Mouse (Mus musculus) midbrain, embryonic 16.5 days (tissue): ENCODE data around the gene Ccdc177. TPM values are rescaled to one million over a fixed set of nuclear protein-coding genes. Genes with fewer than 3 reads are reported as not detected.

ENCODE experiments used
- ATAC-seq: fragments of 200-750 bp; cut with Nextera tagmentation; 2 replicates; pipeline ENCODE4 v1.8.0; 2017; ENCODE audit warnings: moderate TSS enrichment
- H3K27ac ChIP-seq: fragments of 300-500 bp; sonication (generic); 2 replicates; pipeline ENCODE4 v1.5.1; 2014; ENCODE audit warnings: mild to moderate bottlenecking, low read length, mixed read lengths
- H3K27me3 ChIP-seq: fragments of 300-500 bp; sonication (generic); 2 replicates; pipeline ENCODE4 v1.6.1; 2014; ENCODE audit warnings: low read depth, low read length, mixed read lengths; ENCODE audit not compliant: control insufficient read depth, insufficient read depth
- H3K36me3 ChIP-seq: fragments of 300-500 bp; sonication (generic); 2 replicates; pipeline ENCODE4 v1.6.1; 2014; ENCODE audit warnings: mild to moderate bottlenecking, low read length, moderate library complexity, mixed read lengths; ENCODE audit not compliant: control insufficient read depth, insufficient read depth
- H3K4me1 ChIP-seq: fragments of 300-500 bp; sonication (generic); 2 replicates; pipeline ENCODE4 v1.6.1; 2014; ENCODE audit warnings: mild to moderate bottlenecking, low read length, mixed read lengths; ENCODE audit not compliant: control insufficient read depth, insufficient read depth
- H3K4me2 ChIP-seq: fragments of 300-500 bp; sonication (generic); 2 replicates; pipeline ENCODE4 v1.6.1; 2014; ENCODE audit warnings: mild to moderate bottlenecking, low read length, mixed read lengths
- H3K4me3 ChIP-seq: fragments of 300-500 bp; sonication (generic); 2 replicates; pipeline ENCODE4 v1.5.1; 2014; ENCODE audit warnings: low read depth, mild to moderate bottlenecking, low read length, moderate library complexity, mixed read lengths
- H3K9ac ChIP-seq: fragments of 300-500 bp; sonication (generic); 2 replicates; pipeline ENCODE4 v1.6.1; 2014; ENCODE audit warnings: low read depth, low read length, mixed read lengths
- H3K9me3 ChIP-seq: fragments of 300-500 bp; sonication (generic); replicated peaks from 2 replicates; pipeline ENCODE4 v1.6.1; 2014; ENCODE audit warnings: mild to moderate bottlenecking, low read length, mixed read lengths; ENCODE audit not compliant: control insufficient read depth, poor library complexity, severe bottlenecking
- WGBS: fragments of 180-500 bp; shearing (Covaris S2); extraction: QIAGEN DNeasy Blood & Tissue Kit; methylation state at CpG from one replicate; pipeline ENCODE4 v1.1.7; 2014; 5-methylcytosine and 5-hydroxymethylcytosine counted together
- polyA plus RNA-seq: library from polyadenylated mRNA; unstranded; fragments of >200 nt; fragmentation: Nextera tagmentation; extraction: Ambion mirVana; gene quantifications from 2 replicates; pipeline ENCODE4 v1.2.1, GENCODE M21; 2015

Ccdc177 gene
- polyA plus RNA-seq, 1 experiment from 2014 or later = 3.9 TPM

DNA sequence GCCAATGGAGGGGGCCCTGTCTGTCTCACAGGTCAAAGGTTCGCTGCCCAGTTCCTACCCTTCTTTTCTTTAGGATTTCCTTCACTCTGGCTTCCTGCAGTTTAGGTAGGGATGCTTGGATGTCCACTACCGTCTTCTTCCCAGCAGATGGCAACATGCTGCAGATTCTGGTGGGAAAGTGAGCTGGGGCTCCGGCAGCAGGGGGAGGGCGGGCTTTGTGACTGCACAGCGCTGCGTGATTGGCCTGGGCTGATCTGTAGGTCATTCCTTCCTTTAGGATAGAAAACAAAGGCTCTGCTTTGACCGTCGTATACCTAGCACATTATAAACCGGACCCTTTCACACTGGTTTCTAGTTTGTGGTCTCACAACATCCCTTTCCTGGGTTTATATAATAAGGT, 29.9 kb downstream of the Ccdc177 start:
- Histone ChIP-seq H3K9me3 (no peaks in the 10 kb centered on the region), H3K4me3 (no peak overlapping the region), H3K27ac (peak overlapping the region; percentile 61; the same call in 1 of the 2 replicates), H3K4me2 (peak overlapping the region; percentile 32; the same call in 1 of the 2 replicates), H3K36me3 (no peaks in the 10 kb centered on the region), H3K4me1 (peaks cover 4% of the 10 kb centered on the region; the same call in 1 of the 2 replicates), H3K9ac (no peak overlapping the region), H3K27me3 (no peaks in the 10 kb centered on the region)
- WGBS = 4% methylated on average over 9 of the region's 9 CpGs
- peak; percentile 83 for ATAC-seq

DNA sequence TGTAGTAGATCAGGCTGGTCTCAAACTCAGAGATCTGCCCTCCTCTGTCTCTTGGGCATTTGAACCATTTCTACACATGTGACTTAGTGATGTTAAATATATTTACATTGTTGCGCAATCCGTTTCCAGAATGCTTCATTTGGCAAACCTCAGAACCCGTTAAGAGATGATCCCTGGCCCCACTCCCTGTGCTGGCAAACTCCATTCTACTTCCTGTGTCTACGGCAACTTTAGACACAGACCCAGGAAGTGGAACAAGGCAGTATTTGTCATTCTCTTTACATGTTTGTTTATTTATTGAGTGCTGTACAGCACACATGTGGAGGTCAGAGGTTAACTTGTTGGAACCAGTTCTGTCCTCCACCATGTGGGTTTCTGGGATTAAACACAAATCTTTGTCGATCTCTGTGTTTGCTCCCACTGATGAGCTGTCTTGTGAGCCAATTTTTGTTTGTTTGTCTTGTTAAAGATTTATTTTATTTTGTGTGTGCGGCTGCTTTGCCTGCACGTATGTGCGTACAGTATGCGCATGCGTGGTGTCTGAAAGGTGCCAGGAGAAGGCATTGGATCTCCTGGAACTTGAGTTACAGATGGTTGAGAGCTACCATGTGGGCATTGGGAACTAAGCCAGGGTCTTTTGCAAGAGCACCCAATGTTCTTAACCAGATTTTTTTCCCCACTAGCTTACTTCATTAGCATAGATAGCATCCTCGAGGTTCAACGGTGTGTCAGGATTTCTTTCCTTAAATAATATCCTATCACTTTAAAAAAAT, 30.5 kb downstream of the Ccdc177 start:
- Histone ChIP-seq H3K4me2 (no peak overlapping the region), H3K36me3 (no peaks in the 10 kb centered on the region)
- ATAC-seq = no peak; the same call in 1 of the 2 replicates

DNA sequence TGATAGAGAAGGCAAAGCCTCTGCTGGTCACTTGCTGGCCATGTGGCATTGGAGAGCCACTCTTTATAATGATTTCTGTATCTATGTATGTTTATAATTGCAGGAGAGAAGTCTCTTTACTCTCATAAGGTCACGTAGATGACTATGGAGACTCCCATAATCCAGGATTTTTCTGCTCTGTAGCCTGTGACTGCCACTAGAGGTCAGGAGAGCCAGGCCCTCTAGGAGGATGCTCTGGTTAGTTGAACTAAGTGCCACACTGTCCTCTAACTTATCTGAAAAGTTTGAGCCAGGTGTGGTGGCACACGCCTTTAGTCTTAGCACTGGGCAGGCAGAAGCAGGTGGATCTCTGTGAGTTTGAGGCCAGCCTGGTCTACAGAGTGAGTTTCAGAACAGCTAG, 31.7 kb downstream of the Ccdc177 start:
- H3K4me3 ChIP-seq = no peak overlapping the region
- 37% methylated on average over 2 of the region's 2 CpGs for WGBS
- no peaks in the 10 kb centered on the region for H3K27me3 ChIP-seq
- H3K4me1 ChIP-seq = peaks cover 2% of the 10 kb centered on the region; the same call in 1 of the 2 replicates
- H3K9me3 ChIP-seq = no peaks in the 10 kb centered on the region
- no peaks in the 10 kb centered on the region for H3K36me3 ChIP-seq
- H3K27ac ChIP-seq = no peak overlapping the region
- no peak overlapping the region for H3K4me2 ChIP-seq
- no peak for ATAC-seq
- H3K9ac ChIP-seq = no peak overlapping the region

More for the DNA sequence above, 30.5 kb downstream of the Ccdc177 start:
- Histone ChIP-seq H3K9ac (no peak overlapping the region), H3K27ac (no peak overlapping the region), H3K4me3 (no peak overlapping the region), H3K27me3 (no peaks in the 10 kb centered on the region), H3K4me1 (peaks cover 2% of the 10 kb centered on the region; the same call in 1 of the 2 replicates), H3K9me3 (no peaks in the 10 kb centered on the region)
- WGBS = 88% methylated on average over 12 of the region's 12 CpGs

DNA sequence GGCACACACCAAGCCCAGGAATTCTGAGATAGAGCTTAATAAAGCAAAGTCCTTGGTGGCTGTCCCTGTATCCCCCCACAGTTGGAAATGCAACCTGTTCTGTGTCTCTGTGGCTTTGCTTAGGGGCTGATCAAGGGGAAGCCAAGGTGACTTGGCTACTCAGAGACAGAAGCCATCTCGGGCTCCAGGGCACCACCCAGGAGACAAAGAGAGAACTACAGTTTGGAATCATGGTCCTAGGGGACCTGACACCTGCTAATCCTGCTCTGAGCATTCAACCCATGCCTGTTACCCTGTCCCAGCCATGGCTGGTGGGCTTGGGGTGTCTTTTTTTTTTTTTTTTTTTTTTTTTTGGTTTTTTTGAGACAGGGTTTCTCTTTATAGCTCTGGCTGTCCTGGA, 32.3 kb downstream of the Ccdc177 start:
- no peak overlapping the region for H3K4me3 ChIP-seq
- H3K4me2 ChIP-seq = no peak overlapping the region
- H3K4me1 ChIP-seq = peaks cover 2% of the 10 kb centered on the region; the same call in 1 of the 2 replicates
- no peaks in the 10 kb centered on the region for H3K27me3 ChIP-seq
- no peaks in the 10 kb centered on the region for H3K36me3 ChIP-seq
- H3K27ac ChIP-seq = no peak overlapping the region
- WGBS = 42% methylated on average over 1 of the region's 1 CpGs
- ATAC-seq = no peak
- no peak overlapping the region for H3K9ac ChIP-seq
- no peaks in the 10 kb centered on the region for H3K9me3 ChIP-seq

DNA sequence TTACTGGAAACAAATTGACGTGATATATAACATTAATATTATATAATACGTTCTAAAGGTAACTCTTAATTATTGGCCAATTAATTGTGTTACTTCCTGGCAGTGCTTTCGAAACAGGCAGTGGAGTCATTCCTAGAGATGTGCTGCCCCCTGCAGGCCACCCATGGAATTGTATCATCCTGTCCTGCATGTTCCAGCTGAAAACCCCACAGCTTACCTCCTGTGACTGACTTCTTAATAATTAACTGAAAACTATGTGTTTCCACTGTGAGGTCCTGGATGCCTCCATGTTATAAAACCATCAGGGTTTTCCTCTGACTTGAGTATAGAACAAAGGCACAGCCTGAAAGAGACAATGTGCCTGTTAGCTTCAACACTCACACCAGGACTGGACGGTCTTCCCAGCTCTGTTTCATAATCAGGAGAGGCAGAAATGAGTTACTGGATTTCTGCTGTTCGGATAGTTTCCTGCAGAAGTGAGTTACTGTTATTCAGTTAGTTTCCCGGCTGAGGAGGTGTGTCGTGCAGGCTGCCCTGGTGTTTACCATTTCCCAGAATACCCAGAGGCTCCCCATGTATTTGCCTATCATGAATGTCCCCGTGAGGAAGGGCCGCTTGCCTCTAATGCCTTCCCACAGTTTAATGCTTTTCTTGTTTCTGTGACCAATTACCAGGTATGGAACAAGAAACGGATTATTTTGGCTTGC, 35.5 kb downstream of the Ccdc177 start:
- Histone ChIP-seq H3K4me3 (no peak overlapping the region), H3K4me2 (no peak overlapping the region), H3K27me3 (no peaks in the 10 kb centered on the region), H3K9ac (no peak overlapping the region), H3K27ac (no peak overlapping the region), H3K4me1 (peaks cover 4% of the 10 kb centered on the region; the same call in 1 of the 2 replicates), H3K36me3 (no peaks in the 10 kb centered on the region), H3K9me3 (no peaks in the 10 kb centered on the region)
- ATAC-seq = no peak
- WGBS = 26% methylated on average over 10 of the region's 10 CpGs

DNA sequence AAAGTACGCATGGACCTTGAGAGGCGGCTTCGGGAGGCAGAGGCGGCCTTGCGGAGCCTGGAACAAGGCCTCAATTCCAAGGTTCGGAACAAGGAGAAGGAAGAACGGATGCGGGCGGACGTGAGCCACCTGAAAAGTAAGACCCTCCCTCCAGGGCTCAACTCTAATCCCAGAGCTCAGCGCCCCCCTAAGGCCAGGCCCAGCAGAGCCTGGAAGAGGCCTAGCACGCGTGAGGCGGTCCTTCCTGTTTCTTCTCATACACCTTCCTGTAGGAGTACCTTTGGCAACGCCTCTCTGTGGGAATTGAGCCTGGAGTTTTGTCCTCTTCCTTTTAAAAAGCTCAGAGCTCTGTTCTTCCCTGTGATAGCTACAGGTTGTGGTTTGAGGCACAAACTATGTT, 39.0 kb downstream of the Ccdc177 start:
- H3K9ac ChIP-seq = no peak overlapping the region
- H3K36me3 ChIP-seq = no peaks in the 10 kb centered on the region
- H3K9me3 ChIP-seq = no peaks in the 10 kb centered on the region
- WGBS = 90% methylated on average over 14 of the region's 15 CpGs
- no peak overlapping the region for H3K4me2 ChIP-seq
- no peaks in the 10 kb centered on the region for H3K27me3 ChIP-seq
- no peak overlapping the region for H3K27ac ChIP-seq
- ATAC-seq = no peak
- H3K4me3 ChIP-seq = no peak overlapping the region
- peaks cover 4% of the 10 kb centered on the region; the same call in 1 of the 2 replicates for H3K4me1 ChIP-seq

DNA sequence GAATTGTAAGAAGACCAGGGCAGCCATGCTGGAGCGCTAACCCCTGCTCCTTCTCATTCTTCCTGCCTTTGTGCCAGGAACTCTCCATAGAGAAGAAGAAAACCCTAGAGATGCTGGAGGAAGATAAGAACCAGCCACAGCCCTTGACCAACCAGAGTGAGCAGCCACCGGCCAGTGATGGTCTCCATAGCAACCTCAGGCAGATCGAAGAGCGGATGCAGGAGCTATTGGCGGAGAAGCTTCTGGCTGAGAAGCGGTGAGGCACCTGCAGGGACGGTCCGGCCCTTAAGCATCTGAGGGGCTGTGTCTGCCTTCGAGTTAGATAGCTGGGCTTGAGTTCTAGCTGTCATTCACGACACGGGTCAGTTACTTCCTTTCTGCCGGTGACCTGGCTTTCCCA, 40.0 kb downstream of the Ccdc177 start:
- WGBS = 42% methylated on average over 12 of the region's 12 CpGs

DNA sequence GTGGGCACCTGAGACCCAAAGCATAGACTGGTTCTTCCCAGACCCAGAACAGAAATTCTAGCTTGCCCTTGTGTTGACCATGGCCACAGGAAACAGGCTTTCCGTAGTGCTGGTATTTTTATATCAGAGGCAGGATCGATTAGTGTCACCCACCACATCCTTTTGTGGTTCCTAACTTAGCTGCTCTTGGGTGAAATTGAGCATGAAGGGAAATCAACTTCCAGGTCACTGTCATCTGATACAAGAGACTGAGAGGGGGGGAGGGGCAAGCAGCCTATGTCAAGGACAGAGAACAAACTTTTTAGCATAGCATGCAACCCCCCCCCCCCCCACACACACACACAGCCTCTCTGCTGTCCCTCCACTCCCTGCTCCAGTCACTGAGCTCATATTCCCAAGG, 41.3 kb downstream of the Ccdc177 start:
- H3K36me3 ChIP-seq = no peaks in the 10 kb centered on the region
- no peaks in the 10 kb centered on the region for H3K9me3 ChIP-seq
- H3K27me3 ChIP-seq = no peaks in the 10 kb centered on the region
- no peak overlapping the region for H3K9ac ChIP-seq
- H3K4me1 ChIP-seq = peaks cover 4% of the 10 kb centered on the region; the same call in 1 of the 2 replicates
- no peak overlapping the region for H3K4me2 ChIP-seq
- no peak for ATAC-seq
- H3K27ac ChIP-seq = no peak overlapping the region
- H3K4me3 ChIP-seq = no peak overlapping the region
- 81% methylated on average over 2 of the region's 2 CpGs for WGBS

More for the DNA sequence above, 40.0 kb downstream of the Ccdc177 start:
- peak overlapping the region; percentile 33 for H3K4me2 ChIP-seq
- H3K9ac ChIP-seq = no peak overlapping the region
- no peak overlapping the region for H3K4me3 ChIP-seq
- no peaks in the 10 kb centered on the region for H3K27me3 ChIP-seq
- H3K9me3 ChIP-seq = no peaks in the 10 kb centered on the region
- H3K4me1 ChIP-seq = peaks cover 4% of the 10 kb centered on the region; the same call in 1 of the 2 replicates
- H3K36me3 ChIP-seq = no peaks in the 10 kb centered on the region
- H3K27ac ChIP-seq = no peak overlapping the region
- ATAC-seq = no peak

DNA sequence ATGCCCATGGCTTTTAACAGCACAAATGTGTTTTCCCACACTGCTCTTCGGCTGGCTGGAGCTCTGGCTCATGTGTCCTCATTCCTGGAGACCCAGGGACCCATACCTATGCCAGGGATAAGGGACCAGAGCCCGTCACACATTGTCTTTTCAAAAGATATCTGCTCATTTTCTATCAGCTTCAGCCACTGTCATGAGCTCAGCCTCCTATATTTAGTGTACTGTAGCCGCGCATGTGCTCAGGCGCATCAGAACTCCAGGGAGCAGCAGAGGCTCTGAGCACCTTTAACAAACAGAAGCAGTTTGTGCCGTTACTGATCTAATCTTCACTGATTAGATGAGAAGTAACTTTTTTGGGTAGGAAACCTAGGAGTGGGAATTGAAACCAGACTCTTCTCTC, 44.6 kb downstream of the Ccdc177 start:
- H3K36me3 ChIP-seq = no peaks in the 10 kb centered on the region
- no peaks in the 10 kb centered on the region for H3K9me3 ChIP-seq
- no peak overlapping the region for H3K27ac ChIP-seq
- H3K9ac ChIP-seq = no peak overlapping the region
- ATAC-seq = no peak
- H3K4me1 ChIP-seq = peaks cover 4% of the 10 kb centered on the region; the same call in 1 of the 2 replicates
- H3K4me2 ChIP-seq = no peak overlapping the region
- no peaks in the 10 kb centered on the region for H3K27me3 ChIP-seq
- 74% methylated on average over 6 of the region's 6 CpGs for WGBS
- no peak overlapping the region for H3K4me3 ChIP-seq
